Mouse (Mus musculus) forebrain, embryonic 14.5 days (tissue): ENCODE data around the gene Kif27. TPM values are rescaled to one million over a fixed set of nuclear protein-coding genes. Genes with fewer than 3 reads are reported as not detected.
A peak's percentile ranks its signal among the peaks of the same experiment; 100 is the strongest.

Source experiments
- ATAC-seq: fragments of 200-750 bp; cut with Nextera tagmentation; 2 replicates; pipeline ENCODE4 v1.8.0; 2017; ENCODE audit warnings: mild to moderate bottlenecking, moderate library complexity
- DNase-seq: peaks from one replicate; pipeline ENCODE4 v3.0.0-alpha.2; 2015; ENCODE audit warnings: low spot score
- H3K27ac ChIP-seq: fragments of 300-500 bp; sonication (generic); 2 replicates; pipeline ENCODE4 v1.5.1; 2014; ENCODE audit warnings: low read depth, mild to moderate bottlenecking, control low read depth, low read length, moderate library complexity
- H3K27me3 ChIP-seq: fragments of 300-500 bp; sonication (generic); replicated peaks from 2 replicates; pipeline ENCODE4 v1.6.1; 2014; ENCODE audit warnings: low read length, control low read depth, mixed read lengths; ENCODE audit not compliant: control insufficient read depth, insufficient read depth
- H3K36me3 ChIP-seq: fragments of 300-500 bp; sonication (generic); 2 replicates; pipeline ENCODE4 v1.6.1; 2014; ENCODE audit warnings: low read length, control low read depth; ENCODE audit not compliant: control insufficient read depth, insufficient read depth
- H3K4me1 ChIP-seq: fragments of 300-500 bp; sonication (generic); 2 replicates; pipeline ENCODE4 v1.6.1; 2014; ENCODE audit warnings: antibody characterized with exemption, low read length, control low read depth; ENCODE audit not compliant: control insufficient read depth, insufficient read depth
- H3K4me2 ChIP-seq: fragments of 300-500 bp; sonication (generic); 2 replicates; pipeline ENCODE4 v1.6.1; 2014; ENCODE audit warnings: mild to moderate bottlenecking, control low read depth, low read length
- H3K4me3 ChIP-seq: fragments of 300-500 bp; sonication (generic); 2 replicates; pipeline ENCODE4 v1.5.1; 2014; ENCODE audit warnings: low read depth, low read length, control low read depth
- H3K9ac ChIP-seq: fragments of 300-500 bp; sonication (generic); 2 replicates; pipeline ENCODE4 v1.6.1; 2014; ENCODE audit warnings: mild to moderate bottlenecking, low read length, control low read depth, moderate library complexity
- H3K9me3 ChIP-seq: fragments of 300-500 bp; sonication (generic); replicated peaks from 2 replicates; pipeline ENCODE4 v1.6.1; 2016; ENCODE audit warnings: low read length, control low read depth, mixed read lengths; ENCODE audit not compliant: control insufficient read depth
- WGBS: fragments of 180-500 bp; shearing (Covaris S2); extraction: QIAGEN DNeasy Blood & Tissue Kit; methylation state at CpG from one replicate; pipeline ENCODE4 v1.1.7; 2014; 5-methylcytosine and 5-hydroxymethylcytosine counted together
- polyA plus RNA-seq: library from polyadenylated mRNA; unstranded; fragments of >200 nt; fragmentation: Nextera tagmentation; extraction: Ambion mirVana; gene quantifications from 2 replicates; pipeline ENCODE4 v1.2.1, GENCODE M21; 2014

The Kif27 gene
- polyA plus RNA-seq, 1 experiment from 2014 or later, result 1.2 TPM

GRCm38 (mm10) chr13:58389324-58389951 lies 30.5 kb upstream of the Kif27 start:
- DNase-seq, result no peak
- no peak overlapping the region for H3K27ac ChIP-seq
- H3K27me3 ChIP-seq, result no peaks in the 10 kb centered on the region
- no peak for ATAC-seq
- no peak overlapping the region for H3K9ac ChIP-seq
- no peaks in the 10 kb centered on the region for H3K4me1 ChIP-seq
- 73% methylated on average over 2 of the region's 2 CpGs for WGBS
- no peak overlapping the region for H3K4me2 ChIP-seq
- H3K9me3 ChIP-seq, result no peaks in the 10 kb centered on the region
- H3K4me3 ChIP-seq, result no peak overlapping the region
- peaks cover 36% of the 10 kb centered on the region for H3K36me3 ChIP-seq

GRCm38 (mm10) chr13:58388379-58388778 lies 29.5 kb upstream of the Kif27 start:
- Histone ChIP-seq H3K4me1 (no peaks in the 10 kb centered on the region), H3K27me3 (no peaks in the 10 kb centered on the region), H3K4me2 (no peak overlapping the region), H3K4me3 (no peak overlapping the region), H3K9ac (no peak overlapping the region), H3K36me3 (peaks cover 26% of the 10 kb centered on the region), H3K27ac (no peak overlapping the region), H3K9me3 (no peaks in the 10 kb centered on the region)
- ATAC-seq (no peak), DNase-seq (no peak)
- WGBS, result 49% methylated on average over 3 of the region's 3 CpGs

DNA sequence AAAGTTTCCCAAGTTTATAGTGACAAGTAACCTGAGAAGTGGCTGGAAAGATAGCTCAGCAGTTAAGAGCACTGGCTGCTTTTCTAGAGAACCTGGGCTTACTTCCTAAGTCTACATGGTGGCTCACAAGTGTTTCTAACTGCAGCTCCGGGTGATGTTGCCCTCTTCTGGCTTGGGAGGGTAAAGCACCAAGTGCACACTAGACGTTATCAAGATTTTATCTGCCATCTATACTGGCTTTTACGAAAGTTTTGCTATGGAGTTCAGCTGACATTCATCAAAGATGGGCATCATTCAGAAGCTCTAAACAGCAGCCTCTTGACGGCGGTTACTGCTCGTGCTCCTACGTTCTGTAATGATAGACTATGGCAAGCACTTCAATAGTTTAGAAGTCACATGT lies 29.0 kb upstream of the Kif27 start:
- Histone ChIP-seq H3K36me3 (peaks cover 23% of the 10 kb centered on the region), H3K27me3 (no peaks in the 10 kb centered on the region), H3K9me3 (no peaks in the 10 kb centered on the region), H3K9ac (no peak overlapping the region), H3K4me3 (no peak overlapping the region), H3K4me2 (no peak overlapping the region), H3K27ac (no peak overlapping the region), H3K4me1 (no peaks in the 10 kb centered on the region)
- DNase-seq (peak; percentile 85), ATAC-seq (peak; percentile 57)
- 21% methylated on average over 7 of the region's 7 CpGs for WGBS

DNA sequence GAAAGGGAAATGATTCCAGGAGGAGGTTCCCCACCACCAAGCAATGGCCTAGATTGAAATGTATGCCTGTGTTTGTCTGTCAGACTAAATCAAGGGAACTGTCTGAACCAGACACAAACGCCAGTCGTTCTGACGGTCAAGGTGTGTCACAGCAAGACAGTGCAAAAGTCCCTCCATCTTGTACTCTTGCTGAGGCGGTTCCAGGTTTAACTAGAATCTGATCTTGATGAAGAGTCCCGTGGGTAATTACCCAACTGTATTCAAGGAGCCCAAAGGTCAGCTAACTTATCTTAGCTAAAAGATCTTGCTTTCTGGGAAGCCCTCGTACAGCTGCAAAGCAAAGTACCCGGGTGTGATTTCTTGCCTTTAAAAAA lies 26.6 kb upstream of the Kif27 start:
- no peak overlapping the region for H3K27ac ChIP-seq
- no peaks in the 10 kb centered on the region for H3K27me3 ChIP-seq
- peaks cover 8% of the 10 kb centered on the region; the same call in 1 of the 2 replicates for H3K9me3 ChIP-seq
- 87% methylated on average over 7 of the region's 7 CpGs for WGBS
- H3K4me1 ChIP-seq, result no peaks in the 10 kb centered on the region
- DNase-seq (no peak), ATAC-seq (no peak)
- peak overlapping the region; percentile 70 for H3K4me3 ChIP-seq
- peak overlapping the region; percentile 91 for H3K4me2 ChIP-seq
- peaks cover 29% of the 10 kb centered on the region for H3K36me3 ChIP-seq
- H3K9ac ChIP-seq, result peak overlapping the region; percentile 77; the same call in 1 of the 2 replicates

DNA sequence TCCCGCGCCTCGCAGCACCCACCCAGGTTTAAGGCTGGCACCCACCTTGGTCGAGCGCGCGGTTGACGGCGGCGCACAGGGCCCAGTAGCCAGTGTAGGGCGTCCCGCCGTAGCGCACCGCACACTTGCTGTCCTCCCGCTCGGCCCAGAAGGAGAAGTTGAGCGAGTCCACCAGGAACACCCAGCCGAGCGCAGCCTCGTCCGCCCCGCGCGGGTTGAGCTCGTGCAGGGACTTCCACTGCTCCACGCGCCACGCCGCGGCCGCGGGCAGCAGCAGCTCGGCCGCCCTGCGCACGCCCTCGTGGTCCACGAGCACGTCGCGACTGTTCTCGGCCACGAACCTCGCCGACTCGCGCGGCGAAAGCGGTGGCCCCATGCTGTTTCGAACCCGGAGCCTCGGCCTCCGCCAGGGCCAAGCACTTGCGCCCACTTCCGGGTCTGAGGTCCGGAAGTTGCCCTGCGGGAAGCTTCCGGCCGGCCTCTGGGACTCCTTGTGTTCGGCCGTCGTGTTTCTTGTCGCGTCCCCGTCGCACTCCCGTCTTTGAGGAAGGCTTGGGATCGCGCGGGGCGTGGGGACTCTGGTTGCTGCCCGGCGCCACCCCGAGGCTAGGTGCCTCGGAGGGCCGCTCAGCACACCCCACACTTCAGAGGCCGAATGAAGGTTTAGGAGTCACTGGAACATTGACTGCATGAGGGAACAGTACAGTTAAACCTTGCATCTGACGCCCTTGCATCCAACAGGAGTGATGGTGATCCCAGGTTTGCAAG lies 26.0 kb upstream of the Kif27 start, which contains the start of gene 2210016F16Rik:
Gene 2210016F16Rik, minus strand, starts transcription at position 447 of the 768 bp plus-strand sequence.
- ATAC-seq, result peak; percentile 72
- Histone ChIP-seq H3K27ac (no peak within 1 kb of the TSS; the same call in 1 of the 2 replicates), H3K36me3 (peaks cover 27% of the 10 kb centered on the region), H3K27me3 (no peaks in the 10 kb centered on the region), H3K9ac (peak within 1 kb of the TSS; percentile 77), H3K4me3 (peak within 1 kb of the TSS; percentile 70), H3K9me3 (peaks cover 12% of the 10 kb centered on the region; the same call in 1 of the 2 replicates), H3K4me2 (peak within 1 kb of the TSS; percentile 91), H3K4me1 (no peaks in the 10 kb centered on the region)
- 4% methylated on average over 80 of the region's 80 CpGs for WGBS
- peak; percentile 69 for DNase-seq

- Histone ChIP-seq H3K4me3 (peak overlapping the region; percentile 70), H3K36me3 (peaks cover 24% of the 10 kb centered on the region), H3K27me3 (no peaks in the 10 kb centered on the region), H3K4me2 (peak overlapping the region; percentile 91), H3K9ac (peak overlapping the region; percentile 77), H3K27ac (no peak overlapping the region), H3K9me3 (peaks cover 12% of the 10 kb centered on the region; the same call in 1 of the 2 replicates), H3K4me1 (no peaks in the 10 kb centered on the region)
- ATAC-seq, result peak; percentile 32; the same call in 1 of the 2 replicates
- DNase-seq, result no peak
- 53% methylated on average over 11 of the region's 11 CpGs for WGBS
These were observed 25.4 kb upstream of the Kif27 start for GRCm38 (mm10) chr13:58384371-58384770.

DNA sequence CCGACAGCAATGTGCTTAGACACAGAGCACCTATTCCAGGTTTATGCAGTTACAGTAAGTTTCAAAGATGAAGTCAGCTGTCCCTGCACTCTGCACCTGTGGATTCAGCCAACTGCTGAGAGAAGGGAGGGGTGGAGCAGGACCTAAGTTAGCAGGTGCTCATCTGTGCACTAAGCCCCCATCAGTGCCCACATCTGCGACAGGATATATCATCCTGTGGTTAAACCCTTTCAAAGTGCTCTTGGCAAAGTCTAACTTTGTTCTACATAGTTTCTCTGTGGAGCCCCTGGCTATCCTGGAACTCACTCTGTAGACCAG lies 14.2 kb upstream of the Kif27 start:
- ATAC-seq (no peak), DNase-seq (no peak)
- no peak overlapping the region for H3K4me3 ChIP-seq
- H3K27ac ChIP-seq, result no peak overlapping the region
- 88% methylated on average over 2 of the region's 2 CpGs for WGBS
- H3K4me1 ChIP-seq, result no peaks in the 10 kb centered on the region
- no peak overlapping the region for H3K9ac ChIP-seq
- H3K4me2 ChIP-seq, result no peak overlapping the region
- H3K27me3 ChIP-seq, result no peaks in the 10 kb centered on the region
- H3K36me3 ChIP-seq, result no peaks in the 10 kb centered on the region
- 0 out of 2 replicates have a peak, but pooled peaks cover 2% of the 10 kb centered on the region for H3K9me3 ChIP-seq

- H3K27ac ChIP-seq, result no peak overlapping the region
- no peak overlapping the region for H3K4me2 ChIP-seq
- H3K27me3 ChIP-seq, result no peaks in the 10 kb centered on the region
- no peak for DNase-seq
- H3K9ac ChIP-seq, result no peak overlapping the region
- 0 out of 2 replicates have a peak, but pooled peaks cover 2% of the 10 kb centered on the region for H3K9me3 ChIP-seq
- no peaks in the 10 kb centered on the region for H3K36me3 ChIP-seq
- no peak overlapping the region for H3K4me3 ChIP-seq
- 83% methylated on average over 5 of the region's 5 CpGs for WGBS
- no peaks in the 10 kb centered on the region for H3K4me1 ChIP-seq
- no peak for ATAC-seq
These were observed 13.6 kb upstream of the Kif27 start for GRCm38 (mm10) chr13:58372278-58373152.
